In the genomic region with DNA sequence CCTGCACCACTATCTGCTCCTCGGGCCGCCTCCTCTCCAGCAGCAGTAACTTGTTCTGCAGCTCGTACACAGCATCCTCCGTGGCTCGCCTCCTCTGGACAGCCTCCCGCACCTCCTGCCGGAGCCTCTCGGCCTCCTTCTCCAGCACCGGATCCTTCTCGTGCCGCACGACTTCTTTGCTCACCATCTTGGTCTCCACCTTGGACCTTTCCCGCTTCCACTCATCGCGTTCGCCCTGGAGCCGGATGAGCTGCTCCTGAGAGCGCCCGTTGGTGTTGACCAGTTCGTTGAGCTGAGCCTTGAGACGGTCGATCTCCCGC, we compare ENCODE assay signal across 9 mouse cellular contexts. TPM values are rescaled to one million over a fixed set of nuclear protein-coding genes. Genes with fewer than 3 reads are reported as not detected.
DNase-seq lines count a peak whose midpoint lies in the region; ATAC-seq and TF ChIP-seq lines count a peak whose summit lies in the region.
"Had no signal": no experiment of that assay in that cellular context is flagged by ENCODE, and none has a peak within 500 bp of the region (broad histone marks: within the 10 kb centered on the region; RNA-seq: fewer than 3 reads in every experiment).

No protein-coding gene starts in this region.

- TF ChIP-seq CTCF in heart, postnatal 0 days (IDR thresholded peaks at IDR 0.05; ENCODE audit: low read depth), result no peak
- no peak for TF ChIP-seq CTCF in hindbrain, postnatal 0 days (IDR thresholded peaks at IDR 0.05; ENCODE audit: low read depth)

- H3K9me3 ChIP-seq in heart, postnatal 0 days (replicated peaks; ENCODE audit: control insufficient read depth, low read length), result 0 out of 2 replicates have a peak, but pooled peaks cover 4% of the 10 kb centered on the region
- no peaks in the 10 kb centered on the region for H3K9me3 ChIP-seq in embryonic facial prominence, embryonic 11.5 days (replicated peaks; ENCODE audit: control insufficient read depth, low read length)
- no peaks in the 10 kb centered on the region for H3K9me3 ChIP-seq in hindbrain, postnatal 0 days (ENCODE audit: low read length)
- H3K9me3 ChIP-seq in midbrain, embryonic 15.5 days, result no peaks in the 10 kb centered on the region

- no peak for TF ChIP-seq EP300 in heart, postnatal 0 days (IDR thresholded peaks at IDR 0.05; ENCODE audit: low read depth)

- H3K4me2 ChIP-seq in heart, postnatal 0 days (ENCODE audit: low read depth, low read length), result peak overlapping the region; percentile 67
- peak overlapping the region; percentile 67 for H3K4me2 ChIP-seq in embryonic facial prominence, embryonic 11.5 days (ENCODE audit: low read depth, low read length)
- peak overlapping the region; percentile 52 for H3K4me2 ChIP-seq in hindbrain, postnatal 0 days (ENCODE audit: low read depth, low read length)
- peak overlapping the region; percentile 47 for H3K4me2 ChIP-seq in midbrain, embryonic 15.5 days

- no peak overlapping the region for H3K27ac ChIP-seq in heart, postnatal 0 days (ENCODE audit: low read depth)
- H3K27ac ChIP-seq in embryonic facial prominence, embryonic 11.5 days (replicated peaks; ENCODE audit: low read depth, low read length), result no peak overlapping the region
- H3K27ac ChIP-seq in hindbrain, postnatal 0 days, result peak overlapping the region; percentile 7; the same call in 1 of the 2 replicates
- no peak overlapping the region for H3K27ac ChIP-seq in midbrain, embryonic 15.5 days
- H3K27ac ChIP-seq: macrophage had no signal

- 12% methylated on average over 23 of the region's 23 CpGs for WGBS in heart, postnatal 0 days
- WGBS in embryonic facial prominence, embryonic 11.5 days, result 17% methylated on average over 23 of the region's 23 CpGs
- 23% methylated on average over 23 of the region's 23 CpGs for WGBS in hindbrain, postnatal 0 days
- 16% methylated on average over 23 of the region's 23 CpGs for WGBS in midbrain, embryonic 15.5 days

- peaks cover 43% of the 10 kb centered on the region for H3K27me3 ChIP-seq in heart, postnatal 0 days (ENCODE audit: control insufficient read depth, insufficient read depth, low read length)
- peaks cover 29% of the 10 kb centered on the region for H3K27me3 ChIP-seq in embryonic facial prominence, embryonic 11.5 days (ENCODE audit: control insufficient read depth, insufficient read depth, low read length)
- peaks cover 25% of the 10 kb centered on the region; the same call in 1 of the 2 replicates for H3K27me3 ChIP-seq in hindbrain, postnatal 0 days (ENCODE audit: insufficient read depth, low read length)
- peaks cover 38% of the 10 kb centered on the region for H3K27me3 ChIP-seq in midbrain, embryonic 15.5 days (replicated peaks)

- intact Hi-C loops in heart, postnatal 10 days (cut with DNase I), result loop anchor here (5.0 kb wide), 1 partner anchor 135 kb away; the partner anchor contains the start of gene Wbp2
- intact Hi-C loops in left cerebral cortex, postnatal 25 days (cut with DNase I), result loop anchor here (10.0 kb wide), 1 partner anchor 222 kb away; no protein-coding TSS in a partner anchor

- H3K36me3 ChIP-seq in heart, postnatal 0 days (replicated peaks; ENCODE audit: control insufficient read depth, insufficient read depth, low read length), result no peaks in the 10 kb centered on the region
- H3K36me3 ChIP-seq in embryonic facial prominence, embryonic 11.5 days (replicated peaks; ENCODE audit: control insufficient read depth, insufficient read depth, low read depth, low read length), result no peaks in the 10 kb centered on the region
- no peaks in the 10 kb centered on the region for H3K36me3 ChIP-seq in hindbrain, postnatal 0 days (ENCODE audit: insufficient read depth, low read length)
- no peaks in the 10 kb centered on the region for H3K36me3 ChIP-seq in midbrain, embryonic 15.5 days (replicated peaks)

- no peak for ATAC-seq in heart, postnatal 0 days (ENCODE audit: insufficient read depth, low read depth)
- no peak for ATAC-seq in embryonic facial prominence, embryonic 11.5 days (replicated peaks; ENCODE audit: insufficient number of reproducible peaks, low FRiP score, low TSS enrichment, low read depth)
- no peak for ATAC-seq in hindbrain, postnatal 0 days
- ATAC-seq in midbrain, embryonic 15.5 days (replicated peaks), result no peak

- H3K4me3 ChIP-seq in heart, postnatal 0 days (ENCODE audit: low read depth, low read length), result peak overlapping the region; percentile 47
- H3K4me3 ChIP-seq in embryonic facial prominence, embryonic 11.5 days (ENCODE audit: low read depth, low read length), result peak overlapping the region; percentile 29
- peak overlapping the region; percentile 23 for H3K4me3 ChIP-seq in hindbrain, postnatal 0 days (ENCODE audit: low read length)
- peak overlapping the region; percentile 27 for H3K4me3 ChIP-seq in midbrain, embryonic 15.5 days

- peaks cover 23% of the 10 kb centered on the region for H3K4me1 ChIP-seq in heart, postnatal 0 days (ENCODE audit: control insufficient read depth, insufficient read depth)
- no peaks in the 10 kb centered on the region; the same call in 1 of the 2 replicates for H3K4me1 ChIP-seq in embryonic facial prominence, embryonic 11.5 days (ENCODE audit: control insufficient read depth, insufficient read depth, low read length)
- peaks cover 5% of the 10 kb centered on the region; the same call in 1 of the 2 replicates for H3K4me1 ChIP-seq in hindbrain, postnatal 0 days (ENCODE audit: insufficient read depth, low read length)
- H3K4me1 ChIP-seq in midbrain, embryonic 15.5 days, result peaks cover 22% of the 10 kb centered on the region

- H3K9ac ChIP-seq in heart, postnatal 0 days (replicated peaks; ENCODE audit: low read depth, low read length), result peak overlapping the region; percentile 37; the same call in 1 of the 2 replicates
- H3K9ac ChIP-seq in embryonic facial prominence, embryonic 11.5 days (replicated peaks; ENCODE audit: low read length), result peak overlapping the region; percentile 54
- H3K9ac ChIP-seq in hindbrain, postnatal 0 days (replicated peaks; ENCODE audit: low read length), result no peak overlapping the region; the same call in 1 of the 2 replicates
- H3K9ac ChIP-seq in midbrain, embryonic 15.5 days, result no peak overlapping the region

- DNase-seq in heart, postnatal 0 days (ENCODE audit: low spot score), result no peak
- DNase-seq in heart, postnatal 10 days, result no peak
- no peak for DNase-seq in embryonic facial prominence, embryonic 11.5 days (ENCODE audit: low spot score)
- no peak for DNase-seq in hindbrain, postnatal 0 days (ENCODE audit: low spot score)
- no peak for DNase-seq in layer of hippocampus, postnatal 10 days (ENCODE audit: low spot score in 2 of 2)
- DNase-seq in left cerebral cortex, postnatal 25 days (ENCODE audit: low spot score in 2 of 2), result no peak
- no peak for DNase-seq in layer of hippocampus, adult 18-20 months (ENCODE audit: low spot score in 2 of 2)

RNA-seq across cellular contexts. Expression of gene Evpl, which starts 15.2 kb away (rescaled TPM):
- 2.1 and 3.4 TPM in 2 replicates for total RNA-seq in heart, postnatal 0 days (2014; rRNA removed; ENCODE audit: low replicate concordance)
- polyA plus RNA-seq in heart, postnatal 0 days (2015; fragmentation: Nextera tagmentation; extraction: Ambion mirVana), result 0.45 TPM in 2 replicates
- total RNA-seq in heart, postnatal 10 days (2021), result 1 to 10 TPM; 1.2 TPM
- polyA plus RNA-seq in embryonic facial prominence, embryonic 11.5 days (2014; fragmentation: Nextera tagmentation; extraction: Ambion mirVana), result 0.73 and 0.88 TPM in 2 replicates
- 2.8 and 2.9 TPM in 2 replicates for total RNA-seq in hindbrain, postnatal 0 days (2014; rRNA removed)
- 1.6 TPM in 2 replicates for polyA plus RNA-seq in hindbrain, postnatal 0 days (2015; fragmentation: Nextera tagmentation; extraction: Ambion mirVana)
- polyA plus RNA-seq in midbrain, embryonic 15.5 days (2015; fragmentation: Nextera tagmentation; extraction: Ambion mirVana), result 0.84 and 0.96 TPM in 2 replicates
- total RNA-seq in layer of hippocampus, postnatal 10 days (2021), result under 1 TPM; 0.57 to 0.65 TPM
- total RNA-seq in left cerebral cortex, postnatal 25 days (2021), result 1 to 10 TPM in 1 of 2 experiments, under 1 TPM in 1; 0.92 to 1.1 TPM
- total RNA-seq in layer of hippocampus, adult 18-20 months (2021), result under 1 TPM; 0.61 to 0.74 TPM
- polyA plus RNA-seq: macrophage had no signal

RNA-seq across cellular contexts. Expression of gene Acox1, which starts 23.9 kb away (rescaled TPM):
- 64.9 and 65.8 TPM in 2 replicates for total RNA-seq in heart, postnatal 0 days (2014; rRNA removed; ENCODE audit: low replicate concordance)
- polyA plus RNA-seq in heart, postnatal 0 days (2015; fragmentation: Nextera tagmentation; extraction: Ambion mirVana), result 43.0 and 46.7 TPM in 2 replicates
- 10 to 100 TPM; 92.5 to 99.9 TPM for total RNA-seq in heart, postnatal 10 days (2021)
- polyA plus RNA-seq in embryonic facial prominence, embryonic 11.5 days (2014; fragmentation: Nextera tagmentation; extraction: Ambion mirVana), result 22.1 and 22.4 TPM in 2 replicates
- 109 and 112 TPM in 2 replicates for total RNA-seq in hindbrain, postnatal 0 days (2014; rRNA removed)
- 63.4 and 65.0 TPM in 2 replicates for polyA plus RNA-seq in hindbrain, postnatal 0 days (2015; fragmentation: Nextera tagmentation; extraction: Ambion mirVana)
- 63.0 and 64.0 TPM in 2 replicates for polyA plus RNA-seq in midbrain, embryonic 15.5 days (2015; fragmentation: Nextera tagmentation; extraction: Ambion mirVana)
- 100 to 1,000 TPM; 112 to 116 TPM for total RNA-seq in layer of hippocampus, postnatal 10 days (2021)
- 100 to 1,000 TPM; 110 to 111 TPM for total RNA-seq in left cerebral cortex, postnatal 25 days (2021)
- total RNA-seq in layer of hippocampus, adult 18-20 months (2021), result 100 to 1,000 TPM; 125 TPM

RNA-seq across cellular contexts. Expression of gene Ten1, which starts 24.0 kb away (rescaled TPM):
- total RNA-seq in heart, postnatal 0 days (2014; rRNA removed; ENCODE audit: low replicate concordance), result 58.4 and 63.6 TPM in 2 replicates
- polyA plus RNA-seq in heart, postnatal 0 days (2015; fragmentation: Nextera tagmentation; extraction: Ambion mirVana), result 64.0 and 68.2 TPM in 2 replicates
- total RNA-seq in heart, postnatal 10 days (2021), result 10 to 100 TPM; 29.7 to 34.0 TPM
- 54.7 and 59.2 TPM in 2 replicates for polyA plus RNA-seq in embryonic facial prominence, embryonic 11.5 days (2014; fragmentation: Nextera tagmentation; extraction: Ambion mirVana)
- 66.6 and 74.8 TPM in 2 replicates for total RNA-seq in hindbrain, postnatal 0 days (2014; rRNA removed)
- polyA plus RNA-seq in hindbrain, postnatal 0 days (2015; fragmentation: Nextera tagmentation; extraction: Ambion mirVana), result 101 and 110 TPM in 2 replicates
- polyA plus RNA-seq in midbrain, embryonic 15.5 days (2015; fragmentation: Nextera tagmentation; extraction: Ambion mirVana), result 86.7 and 92.5 TPM in 2 replicates
- total RNA-seq in layer of hippocampus, postnatal 10 days (2021), result 10 to 100 TPM; 39.0 to 46.2 TPM
- 10 to 100 TPM; 40.6 to 42.4 TPM for total RNA-seq in left cerebral cortex, postnatal 25 days (2021)
- 10 to 100 TPM; 33.7 to 39.8 TPM for total RNA-seq in layer of hippocampus, adult 18-20 months (2021)

RNA-seq across cellular contexts. Expression of gene Srp68, which starts 51.3 kb away (rescaled TPM):
- 28.1 and 33.6 TPM in 2 replicates for total RNA-seq in heart, postnatal 0 days (2014; rRNA removed; ENCODE audit: low replicate concordance)
- polyA plus RNA-seq in heart, postnatal 0 days (2015; fragmentation: Nextera tagmentation; extraction: Ambion mirVana), result 47.8 and 48.2 TPM in 2 replicates
- total RNA-seq in heart, postnatal 10 days (2021), result 10 to 100 TPM; 58.7 to 59.8 TPM
- polyA plus RNA-seq in embryonic facial prominence, embryonic 11.5 days (2014; fragmentation: Nextera tagmentation; extraction: Ambion mirVana), result 78.7 and 80.5 TPM in 2 replicates
- total RNA-seq in hindbrain, postnatal 0 days (2014; rRNA removed), result 18.3 and 22.5 TPM in 2 replicates
- 50.4 and 50.8 TPM in 2 replicates for polyA plus RNA-seq in hindbrain, postnatal 0 days (2015; fragmentation: Nextera tagmentation; extraction: Ambion mirVana)
- polyA plus RNA-seq in midbrain, embryonic 15.5 days (2015; fragmentation: Nextera tagmentation; extraction: Ambion mirVana), result 62.4 and 63.5 TPM in 2 replicates
- 10 to 100 TPM; 50.5 to 51.9 TPM for total RNA-seq in layer of hippocampus, postnatal 10 days (2021)
- total RNA-seq in left cerebral cortex, postnatal 25 days (2021), result 10 to 100 TPM; 65.8 to 69.8 TPM
- 10 to 100 TPM; 69.4 to 71.3 TPM for total RNA-seq in layer of hippocampus, adult 18-20 months (2021)

RNA-seq across cellular contexts. Expression of gene Fbf1, which starts 54.7 kb away (rescaled TPM):
- 20.4 and 22.8 TPM in 2 replicates for total RNA-seq in heart, postnatal 0 days (2014; rRNA removed; ENCODE audit: low replicate concordance)
- polyA plus RNA-seq in heart, postnatal 0 days (2015; fragmentation: Nextera tagmentation; extraction: Ambion mirVana), result 8.2 and 8.5 TPM in 2 replicates
- total RNA-seq in heart, postnatal 10 days (2021), result 10 to 100 TPM; 17.4 to 17.7 TPM
- 20.3 and 25.9 TPM in 2 replicates for polyA plus RNA-seq in embryonic facial prominence, embryonic 11.5 days (2014; fragmentation: Nextera tagmentation; extraction: Ambion mirVana)
- total RNA-seq in hindbrain, postnatal 0 days (2014; rRNA removed), result 68.1 and 73.5 TPM in 2 replicates
- polyA plus RNA-seq in hindbrain, postnatal 0 days (2015; fragmentation: Nextera tagmentation; extraction: Ambion mirVana), result 33.8 and 35.3 TPM in 2 replicates
- polyA plus RNA-seq in midbrain, embryonic 15.5 days (2015; fragmentation: Nextera tagmentation; extraction: Ambion mirVana), result 69.2 and 78.4 TPM in 2 replicates
- 10 to 100 TPM; 84.7 to 94.9 TPM for total RNA-seq in layer of hippocampus, postnatal 10 days (2021)
- 10 to 100 TPM; 72.8 to 82.1 TPM for total RNA-seq in left cerebral cortex, postnatal 25 days (2021)
- total RNA-seq in layer of hippocampus, adult 18-20 months (2021), result 10 to 100 TPM; 82.3 to 83.6 TPM

Comparison
In these comparisons a context has a peak if more than half of its experiments do, and no peak if none do; other contexts are left out.
1. H3K9ac ChIP-seq: peak in heart, postnatal 0 days (single experiment) and embryonic facial prominence, embryonic 11.5 days (single experiment); none in hindbrain, postnatal 0 days (single experiment) and midbrain, embryonic 15.5 days (single experiment).
2. Peak in every context shown above with its lines, with median percentiles within 50 percentile points of each other: H3K4me2 ChIP-seq and H3K4me3 ChIP-seq.